Mouse (Mus musculus) intestine, postnatal 0 days (tissue): ENCODE data around the gene Nynrin. TPM values are rescaled to one million over a fixed set of nuclear protein-coding genes. Genes with fewer than 3 reads are reported as not detected.

Source experiments
- ATAC-seq: fragments of 200-750 bp; cut with Nextera tagmentation; 2 replicates; pipeline ENCODE4 v1.8.0; 2017; ENCODE audit warnings: mild to moderate bottlenecking, moderate TSS enrichment, moderate library complexity
- H3K27ac ChIP-seq: fragments of 300-500 bp; sonication (generic); 2 replicates; pipeline ENCODE4 v1.5.1; 2014; ENCODE audit warnings: mild to moderate bottlenecking, low read depth, low read length, moderate library complexity
- H3K27me3 ChIP-seq: fragments of 300-500 bp; sonication (generic); replicated peaks from 2 replicates; pipeline ENCODE4 v1.6.1; 2014; ENCODE audit warnings: low read length, mixed read lengths; ENCODE audit not compliant: control insufficient read depth, insufficient read depth
- H3K36me3 ChIP-seq: fragments of 300-500 bp; sonication (generic); 2 replicates; pipeline ENCODE4 v1.6.1; 2014; ENCODE audit warnings: mild to moderate bottlenecking, moderate library complexity; ENCODE audit not compliant: control insufficient read depth, insufficient read depth
- H3K4me1 ChIP-seq: fragments of 300-500 bp; sonication (generic); replicated peaks from 2 replicates; pipeline ENCODE4 v1.6.1; 2014; ENCODE audit warnings: antibody characterized with exemption, low read length, mixed read lengths; ENCODE audit not compliant: control insufficient read depth, insufficient read depth
- H3K4me2 ChIP-seq: fragments of 300-500 bp; sonication (generic); replicated peaks from 2 replicates; pipeline ENCODE4 v1.6.1; 2014; ENCODE audit warnings: low read depth, mild to moderate bottlenecking, moderate library complexity
- H3K4me3 ChIP-seq: fragments of 300-500 bp; sonication (generic); 2 replicates; pipeline ENCODE4 v1.5.1; 2014; ENCODE audit warnings: low read depth, low read length
- H3K9ac ChIP-seq: fragments of 300-500 bp; sonication (generic); 2 replicates; pipeline ENCODE4 v1.6.1; 2014; ENCODE audit warnings: mild to moderate bottlenecking, low read depth, low read length
- H3K9me3 ChIP-seq: fragments of 300-500 bp; sonication (generic); 2 replicates; pipeline ENCODE4 v1.6.1; 2016; ENCODE audit warnings: mixed run types; ENCODE audit not compliant: control insufficient read depth
- CTCF ChIP-seq: sonication (generic); IDR thresholded peaks from 2 replicates; pipeline ENCODE4 v1.5.1; 2016; ENCODE audit warnings: low read depth, mild to moderate bottlenecking, control low read depth, antibody characterized with exemption, moderate library complexity
- WGBS: fragments of 180-500 bp; shearing (Covaris S2); extraction: QIAGEN DNeasy Blood & Tissue Kit; methylation state at CpG from one replicate; pipeline ENCODE4 v1.1.7; 2014; 5-methylcytosine and 5-hydroxymethylcytosine counted together
- polyA plus RNA-seq: library from polyadenylated mRNA; unstranded; fragments of >200 nt; fragmentation: Nextera tagmentation; extraction: Ambion mirVana; gene quantifications from 2 replicates; pipeline ENCODE4 v1.2.1, GENCODE M21; 2015

Nynrin gene
- 2.2 and 2.5 TPM in 2 replicates for polyA plus RNA-seq

DNA sequence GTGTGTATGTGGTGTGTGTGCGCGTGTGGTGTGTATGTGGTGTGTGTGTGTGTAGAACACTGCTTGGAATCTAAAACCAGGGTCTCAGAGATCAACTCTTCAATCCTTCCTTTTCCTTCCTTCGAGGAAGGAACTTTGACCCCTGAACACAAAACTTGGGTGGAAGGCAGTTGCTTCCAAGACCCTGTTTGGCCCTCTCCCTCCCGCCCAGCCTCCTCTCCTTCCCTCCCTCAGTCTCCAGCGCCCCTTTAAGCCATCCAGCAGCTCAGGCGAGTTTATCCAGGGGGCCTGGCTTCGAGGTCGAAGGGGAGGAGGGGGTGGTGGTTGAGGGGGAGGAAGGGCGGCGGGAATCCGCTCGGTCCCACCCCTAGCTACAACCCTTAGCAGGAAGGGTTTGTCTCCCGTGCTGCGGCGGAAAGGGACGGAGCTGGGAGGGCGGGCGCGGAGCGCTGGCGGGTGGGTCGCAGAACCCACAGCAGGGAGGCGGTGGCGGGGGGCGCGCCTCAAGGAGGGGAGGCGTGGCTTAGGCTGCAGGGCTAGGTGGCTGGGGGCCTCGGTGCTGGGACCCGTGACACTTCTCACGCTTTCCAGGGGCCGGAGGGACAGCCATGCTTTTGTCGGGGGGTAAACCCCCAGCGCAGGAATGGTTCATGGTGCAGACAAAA is at the start of gene Nynrin:
Gene Nynrin (plus strand): TSS at position 390 of the 665 bp plus-strand sequence.
- peak; percentile 67 for ATAC-seq
- peak within 1 kb of the TSS; percentile 79 for H3K27ac ChIP-seq
- no peaks in the 10 kb centered on the region for H3K9me3 ChIP-seq
- no peaks in the 10 kb centered on the region for H3K27me3 ChIP-seq
- no peaks in the 10 kb centered on the region for H3K36me3 ChIP-seq
- peak within 1 kb of the TSS; percentile 96 for H3K4me2 ChIP-seq
- H3K4me1 ChIP-seq = 0 out of 2 replicates have a peak, but pooled peaks cover 8% of the 10 kb centered on the region
- H3K4me3 ChIP-seq = peak within 1 kb of the TSS; percentile 57
- H3K9ac ChIP-seq = peak within 1 kb of the TSS; percentile 55
- WGBS = 3% methylated on average over 30 of the region's 33 CpGs
- no peak for TF ChIP-seq CTCF

GRCm38 (mm10) chr14:55814885-55815284 is 38.9 kb upstream of the Nynrin start:
- TF ChIP-seq CTCF = no peak
- Histone ChIP-seq H3K4me1 (no peaks in the 10 kb centered on the region), H3K27ac (peak overlapping the region; percentile 46; the same call in 1 of the 2 replicates), H3K27me3 (no peaks in the 10 kb centered on the region), H3K9ac (peak overlapping the region; percentile 37; the same call in 1 of the 2 replicates), H3K36me3 (no peaks in the 10 kb centered on the region), H3K4me3 (peak overlapping the region; percentile 37), H3K4me2 (peak overlapping the region; percentile 76), H3K9me3 (no peaks in the 10 kb centered on the region)
- ATAC-seq = peak; percentile 72
- 14% methylated on average over 16 of the region's 16 CpGs for WGBS

DNA sequence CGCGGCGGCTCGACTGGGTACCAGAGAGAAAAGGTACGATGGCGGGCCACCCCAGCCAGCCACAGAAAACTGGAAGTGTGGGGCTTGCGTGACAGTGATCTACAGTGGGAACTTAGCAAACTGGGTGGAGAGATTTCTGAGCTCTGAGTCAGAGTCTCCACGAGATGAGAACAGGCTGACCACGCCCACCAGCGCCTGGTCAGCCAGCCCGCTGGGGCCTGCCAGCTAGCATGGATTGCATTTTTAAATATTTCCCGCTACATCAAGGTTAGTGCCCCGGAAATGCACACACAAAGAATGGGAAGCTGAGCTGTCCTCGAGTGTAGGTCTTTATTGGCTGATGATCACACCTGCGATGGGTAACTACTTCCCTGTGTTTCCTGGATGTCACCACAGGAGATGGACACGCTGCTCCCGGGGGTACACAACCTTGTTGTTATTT is 38.5 kb upstream of the Nynrin start:
- Histone ChIP-seq H3K27ac (peak overlapping the region; percentile 46; the same call in 1 of the 2 replicates), H3K9ac (peak overlapping the region; percentile 37; the same call in 1 of the 2 replicates)
- peak; percentile 89 for ATAC-seq

DNA sequence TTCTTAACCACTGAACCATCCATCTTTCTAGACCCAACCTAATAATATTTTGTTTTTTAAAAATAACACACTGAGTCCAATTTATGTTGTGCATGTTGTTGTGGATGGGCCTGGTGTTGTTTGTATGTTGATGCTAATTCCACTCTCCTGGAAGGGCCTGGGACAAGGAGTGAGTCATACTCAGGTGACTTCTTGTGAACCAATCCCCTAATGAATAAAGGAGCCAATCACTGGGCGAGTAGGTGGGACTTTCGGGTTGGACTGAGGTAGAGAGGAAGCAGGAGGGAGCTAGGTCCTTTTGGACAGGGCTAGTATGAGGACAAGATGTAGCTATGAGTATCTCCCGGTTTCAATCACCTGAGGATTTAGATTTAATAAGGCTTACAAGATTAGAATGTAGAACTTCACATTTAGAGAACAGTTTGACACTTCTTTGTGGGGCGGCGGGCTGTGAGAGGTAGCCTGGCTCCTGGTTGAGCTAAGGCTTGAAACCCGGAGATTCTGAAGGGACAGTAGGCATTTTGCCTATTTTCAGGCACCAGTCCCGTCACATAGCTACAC is 33.9 kb upstream of the Nynrin start:
- H3K4me2 ChIP-seq = no peak overlapping the region
- no peak for TF ChIP-seq CTCF
- no peaks in the 10 kb centered on the region for H3K9me3 ChIP-seq
- H3K4me3 ChIP-seq = no peak overlapping the region
- H3K27me3 ChIP-seq = 0 out of 2 replicates have a peak, but pooled peaks cover 2% of the 10 kb centered on the region
- ATAC-seq = no peak
- no peak overlapping the region for H3K27ac ChIP-seq
- H3K36me3 ChIP-seq = no peaks in the 10 kb centered on the region
- H3K9ac ChIP-seq = no peak overlapping the region
- 87% methylated on average over 7 of the region's 7 CpGs for WGBS
- no peaks in the 10 kb centered on the region; the same call in 1 of the 2 replicates for H3K4me1 ChIP-seq

More for the DNA sequence above, 38.5 kb upstream of the Nynrin start:
- H3K4me2 ChIP-seq = peak overlapping the region; percentile 76
- H3K36me3 ChIP-seq = no peaks in the 10 kb centered on the region
- TF ChIP-seq CTCF = no peak
- peak overlapping the region; percentile 37 for H3K4me3 ChIP-seq
- H3K4me1 ChIP-seq = no peaks in the 10 kb centered on the region
- WGBS = 13% methylated on average over 17 of the region's 17 CpGs
- no peaks in the 10 kb centered on the region for H3K9me3 ChIP-seq
- H3K27me3 ChIP-seq = no peaks in the 10 kb centered on the region

DNA sequence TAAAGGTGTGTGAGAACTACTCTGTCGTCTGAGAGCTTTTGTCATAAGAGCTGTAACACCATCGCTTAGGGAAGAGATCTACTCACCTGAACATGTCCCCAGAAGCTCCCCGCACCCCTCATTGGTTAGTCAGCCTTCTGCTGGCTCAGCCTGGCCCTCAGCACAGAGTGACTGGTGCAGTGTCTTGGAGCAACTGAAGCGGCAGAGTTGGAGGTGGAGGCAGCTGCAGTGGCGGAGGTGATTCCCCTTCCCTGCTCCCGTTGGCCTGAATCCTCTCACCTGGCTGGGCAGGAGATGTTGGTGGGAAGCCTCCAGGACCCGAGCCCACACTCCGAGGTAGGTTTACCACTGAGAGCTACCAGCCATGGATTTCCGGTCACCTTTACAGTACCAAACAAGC is 33.2 kb upstream of the Nynrin start:
- Histone ChIP-seq H3K27me3 (0 out of 2 replicates have a peak, but pooled peaks cover 3% of the 10 kb centered on the region), H3K36me3 (no peaks in the 10 kb centered on the region), H3K4me2 (no peak overlapping the region), H3K4me1 (no peaks in the 10 kb centered on the region; the same call in 1 of the 2 replicates), H3K27ac (no peak overlapping the region), H3K9me3 (no peaks in the 10 kb centered on the region), H3K4me3 (no peak overlapping the region), H3K9ac (no peak overlapping the region)
- TF ChIP-seq CTCF = no peak
- ATAC-seq = no peak
- 85% methylated on average over 9 of the region's 9 CpGs for WGBS

- Histone ChIP-seq H3K9ac (peak overlapping the region; percentile 54), H3K36me3 (no peaks in the 10 kb centered on the region), H3K4me2 (peak overlapping the region; percentile 85), H3K9me3 (no peaks in the 10 kb centered on the region), H3K27ac (peak overlapping the region; percentile 70; the same call in 1 of the 2 replicates), H3K4me3 (peak overlapping the region; percentile 58), H3K27me3 (0 out of 2 replicates have a peak, but pooled peaks cover 12% of the 10 kb centered on the region), H3K4me1 (no peaks in the 10 kb centered on the region; the same call in 1 of the 2 replicates)
- WGBS = 3% methylated on average over 13 of the region's 13 CpGs
- TF ChIP-seq CTCF = peak; percentile 98
- ATAC-seq = peak; percentile 61
Observed at GRCm38 (mm10) chr14:55822435-55822990, 31.3 kb upstream of the Nynrin start.
